In genomic region chr11:116801106-116801505, GRCm38 (mm10) we compare ENCODE assay signal across 41 mouse cellular contexts. TPM values are rescaled to one million over a fixed set of nuclear protein-coding genes. Genes with fewer than 3 reads are reported as not detected.
DNase-seq lines count a peak whose midpoint lies in the region; ATAC-seq and TF ChIP-seq lines count a peak whose summit lies in the region.
"Had no signal": no experiment of that assay in that cellular context is flagged by ENCODE, and none has a peak within 500 bp of the region (broad histone marks: within the 10 kb centered on the region; RNA-seq: fewer than 3 reads in every experiment).

No protein-coding gene starts in this region.

- TF ChIP-seq CTCF in forebrain, postnatal 0 days (IDR thresholded peaks at IDR 0.05; ENCODE audit: low read depth): no peak
- TF ChIP-seq CTCF in kidney, adult 2 months (conservative IDR thresholded peaks at IDR 0.05; ENCODE audit: insufficient read depth, insufficient read length, low read depth, low read length): no peak

- H3K4me2 ChIP-seq in forebrain, postnatal 0 days (ENCODE audit: low read depth): no peak overlapping the region
- H3K4me2 ChIP-seq: heart, embryonic 13.5 days; intestine, embryonic 15.5 days; liver, embryonic 12.5 days; neural tube, embryonic 15.5 days had no signal

- H3K27ac ChIP-seq in forebrain, embryonic 10.5 days: 0 out of 2 replicates have a peak overlapping the region, but pooled peaks have one; percentile 30
- H3K27ac ChIP-seq in forebrain, postnatal 0 days (ENCODE audit: low read depth, low read length): no peak overlapping the region
- no peak overlapping the region for H3K27ac ChIP-seq in kidney, adult 2 months (ENCODE audit: insufficient read depth, low read depth, low read length)
- H3K27ac ChIP-seq: heart, embryonic 13.5 days; hindbrain, postnatal 0 days; intestine, embryonic 15.5 days; liver, embryonic 12.5 days; macrophage; neural tube, embryonic 15.5 days had no signal

- H3K4me1 ChIP-seq in forebrain, embryonic 10.5 days: peaks cover 4% of the 10 kb centered on the region; the same call in 1 of the 2 replicates
- H3K4me1 ChIP-seq in forebrain, postnatal 0 days (ENCODE audit: insufficient read depth): no peaks in the 10 kb centered on the region
- no peaks in the 10 kb centered on the region for H3K4me1 ChIP-seq in kidney, adult 2 months (ENCODE audit: control insufficient read depth, insufficient read depth, low read length)
- H3K4me1 ChIP-seq: intestine, embryonic 15.5 days; liver, embryonic 12.5 days had no signal

- ATAC-seq in forebrain, postnatal 0 days: no peak
- ATAC-seq: activated CD4-positive, CD25-positive, alpha-beta regulatory T cell, adult 4 months; forebrain, embryonic 16.5 days; hindbrain, postnatal 0 days; intestine, embryonic 15.5 days; liver, embryonic 12.5 days; liver, postnatal 0 days had no signal

- WGBS in forebrain, embryonic 10.5 days: 77% methylated on average over 5 of the region's 5 CpGs
- WGBS in forebrain, postnatal 0 days: 65% methylated on average over 5 of the region's 5 CpGs
- 68% methylated on average over 5 of the region's 5 CpGs for WGBS in kidney, adult 2 months

- H3K9me3 ChIP-seq in forebrain, embryonic 10.5 days: no peaks in the 10 kb centered on the region
- H3K9me3 ChIP-seq in forebrain, postnatal 0 days (ENCODE audit: low read length): no peaks in the 10 kb centered on the region
- H3K9me3 ChIP-seq: heart, embryonic 13.5 days; intestine, embryonic 15.5 days; liver, embryonic 12.5 days; neural tube, embryonic 15.5 days had no signal

- no peak overlapping the region for H3K9ac ChIP-seq in forebrain, postnatal 0 days
- H3K9ac ChIP-seq: heart, embryonic 13.5 days; intestine, embryonic 15.5 days; liver, embryonic 12.5 days; liver, postnatal 0 days; neural tube, embryonic 15.5 days had no signal

- DNase-seq in forebrain, embryonic 10.5 days (ENCODE audit: extremely low spot score, low spot score): no peak
- no peak for DNase-seq in forebrain, postnatal 0 days
- peak; percentile 38 for DNase-seq in kidney, adult 2 months
- no peak for DNase-seq in kidney, adult 8-10 months
- DNase-seq in Muller cell, postnatal 12 days (ENCODE audit: inconsistent ontology term): peak; percentile 32
- DNase-seq in fibroblast of lung, adult 2 months (ENCODE audit: low read depth): peak; percentile 60
- no peak for DNase-seq in right cerebral cortex, adult 2 months (ENCODE audit: low spot score in 2 of 2)
- DNase-seq: adrenal gland, adult 8-10 months; B cell, adult 2 months; cerebellum, adult 18-20 months; cerebellum, postnatal 14 days; liver, postnatal 0 days; lung, postnatal 10 days; midbrain, embryonic 14.5 days; retina, postnatal 1 day; right cerebral cortex, postnatal 25 days; thymus, postnatal 14 days had no signal

- no peak overlapping the region for H3K4me3 ChIP-seq in forebrain, embryonic 10.5 days
- H3K4me3 ChIP-seq in forebrain, postnatal 0 days (ENCODE audit: low read depth, low read length): no peak overlapping the region
- no peak overlapping the region for H3K4me3 ChIP-seq in kidney, adult 2 months (ENCODE audit: insufficient read depth, low read depth, low read length)
- H3K4me3 ChIP-seq: heart, embryonic 13.5 days; intestine, embryonic 15.5 days; liver, embryonic 12.5 days; neural tube, embryonic 15.5 days had no signal

- H3K27me3 ChIP-seq in forebrain, embryonic 10.5 days (ENCODE audit: poor library complexity, severe bottlenecking): no peaks in the 10 kb centered on the region
- no peaks in the 10 kb centered on the region for H3K27me3 ChIP-seq in forebrain, postnatal 0 days (ENCODE audit: insufficient read depth, low read length)
- H3K27me3 ChIP-seq in kidney, adult 2 months (replicated peaks; ENCODE audit: control insufficient read depth, insufficient read depth, low read length): no peaks in the 10 kb centered on the region
- H3K27me3 ChIP-seq: heart, embryonic 13.5 days; intestine, embryonic 15.5 days; neural tube, embryonic 15.5 days had no signal

- TF ChIP-seq POLR2A in kidney, adult 2 months (IDR thresholded peaks at IDR 0.05; ENCODE audit: low read depth, low read length): no peak

- H3K36me3 ChIP-seq in forebrain, embryonic 10.5 days (replicated peaks): no peaks in the 10 kb centered on the region
- H3K36me3 ChIP-seq in forebrain, postnatal 0 days (ENCODE audit: insufficient read depth): no peaks in the 10 kb centered on the region
- no peaks in the 10 kb centered on the region for H3K36me3 ChIP-seq in kidney, adult 2 months (ENCODE audit: control insufficient read depth, insufficient read depth, low read length)
- H3K36me3 ChIP-seq: heart, embryonic 13.5 days; intestine, embryonic 15.5 days; liver, embryonic 12.5 days; neural tube, embryonic 15.5 days had no signal

RNA-seq across cellular contexts. Expression of gene St6galnac1, which starts 25.8 kb away (rescaled TPM):
- polyA plus RNA-seq in forebrain, embryonic 10.5 days (2016; fragmentation: Nextera tagmentation; extraction: Ambion mirVana): not detected in 2 replicates
- not detected in 2 replicates for total RNA-seq in forebrain, postnatal 0 days (2014; rRNA removed)
- not detected in 2 replicates for polyA plus RNA-seq in forebrain, postnatal 0 days (2015; fragmentation: Nextera tagmentation; extraction: Ambion mirVana)
- 0.69 and 1.1 TPM in 2 replicates for polyA plus RNA-seq in kidney, adult 2 months (2012; rRNA removed)
- total RNA-seq: gastrocnemius, postnatal 14 days; granulocyte monocyte progenitor cell, adult 5-6 weeks; heart, postnatal 14 days; hindbrain, postnatal 0 days; layer of hippocampus, adult 8-10 months; layer of hippocampus, postnatal 25 days; left cerebral cortex, adult 8-10 months; left cerebral cortex, postnatal 36 days; monocyte, adult 5-6 weeks had no signal
- polyA plus RNA-seq: brain, embryonic 14.5 days; embryonic facial prominence, embryonic 11.5 days; forebrain, embryonic 11.5 days; forebrain, embryonic 16.5 days; heart, embryonic 13.5 days; hindbrain, embryonic 11.5 days; hindbrain, postnatal 0 days; intestine, embryonic 15.5 days; kidney, embryonic 14.5 days; limb, embryonic 14.5 days; liver, embryonic 12.5 days; liver, postnatal 0 days; macrophage; midbrain, embryonic 14.5 days; neural tube, embryonic 15.5 days; stomach, embryonic 16.5 days; urinary bladder, adult 2 months had no signal

RNA-seq across cellular contexts. Expression of gene Mxra7, which starts 26.7 kb away (rescaled TPM):
- polyA plus RNA-seq in forebrain, embryonic 10.5 days (2016; fragmentation: Nextera tagmentation; extraction: Ambion mirVana): 16.5 and 18.2 TPM in 2 replicates
- total RNA-seq in forebrain, postnatal 0 days (2014; rRNA removed): 9.8 TPM in 2 replicates
- polyA plus RNA-seq in forebrain, postnatal 0 days (2015; fragmentation: Nextera tagmentation; extraction: Ambion mirVana): 11.7 and 16.0 TPM in 2 replicates
- polyA plus RNA-seq in kidney, adult 2 months (2012; rRNA removed): 11.3 TPM in 2 replicates
- total RNA-seq: monocyte, adult 5-6 weeks had no signal
- polyA plus RNA-seq: activated CD4-positive, CD25-positive, alpha-beta regulatory T cell, adult 4 months; macrophage had no signal

RNA-seq across cellular contexts. Expression of gene Mettl23, which starts 42.0 kb away (rescaled TPM):
- 64.3 and 66.5 TPM in 2 replicates for polyA plus RNA-seq in forebrain, embryonic 10.5 days (2016; fragmentation: Nextera tagmentation; extraction: Ambion mirVana)
- total RNA-seq in forebrain, postnatal 0 days (2014; rRNA removed): 40.3 and 55.4 TPM in 2 replicates
- polyA plus RNA-seq in forebrain, postnatal 0 days (2015; fragmentation: Nextera tagmentation; extraction: Ambion mirVana): 54.2 and 69.3 TPM in 2 replicates
- 26.8 and 32.8 TPM in 2 replicates for polyA plus RNA-seq in kidney, adult 2 months (2012; rRNA removed)

RNA-seq across cellular contexts. Expression of gene Jmjd6, which starts 42.1 kb away (rescaled TPM):
- 91.1 and 106 TPM in 2 replicates for polyA plus RNA-seq in forebrain, embryonic 10.5 days (2016; fragmentation: Nextera tagmentation; extraction: Ambion mirVana)
- total RNA-seq in forebrain, postnatal 0 days (2014; rRNA removed): 41.4 and 55.9 TPM in 2 replicates
- 48.1 and 50.1 TPM in 2 replicates for polyA plus RNA-seq in forebrain, postnatal 0 days (2015; fragmentation: Nextera tagmentation; extraction: Ambion mirVana)
- 19.6 and 20.9 TPM in 2 replicates for polyA plus RNA-seq in kidney, adult 2 months (2012; rRNA removed)

RNA-seq across cellular contexts. Expression of gene Mfsd11, which starts 51.1 kb away (rescaled TPM):
- polyA plus RNA-seq in forebrain, embryonic 10.5 days (2016; fragmentation: Nextera tagmentation; extraction: Ambion mirVana): 18.9 and 24.7 TPM in 2 replicates
- 29.9 and 38.2 TPM in 2 replicates for total RNA-seq in forebrain, postnatal 0 days (2014; rRNA removed)
- 46.8 and 52.4 TPM in 2 replicates for polyA plus RNA-seq in forebrain, postnatal 0 days (2015; fragmentation: Nextera tagmentation; extraction: Ambion mirVana)
- polyA plus RNA-seq in kidney, adult 2 months (2012; rRNA removed): 44.9 and 48.5 TPM in 2 replicates

Comparison
In these comparisons a context has a peak if more than half of its experiments do, and no peak if none do; other contexts are left out.
1. DNase-seq: peak in kidney, adult 2 months (single experiment), Muller cell, postnatal 12 days (single experiment) and fibroblast of lung, adult 2 months (single experiment); none in forebrain, embryonic 10.5 days (single experiment), forebrain, postnatal 0 days (single experiment), kidney, adult 8-10 months (0 of 2) and right cerebral cortex, adult 2 months (0 of 2).